Mouse (Mus musculus): ENCODE data around the gene Apopt1. TPM values are rescaled to one million over a fixed set of nuclear protein-coding genes. Genes with fewer than 3 reads are reported as not detected.

Gene Apopt1
- polyA plus RNA-seq, 1 experiment from 2014 or later, result 63.4 TPM

- Histone ChIP-seq H3K36me3 (ENCODE audit: control insufficient read depth, insufficient read depth, low read length) (no peaks in the 10 kb centered on the region), H3K9ac (ENCODE audit: low read depth, low read length) (no peak overlapping the region), H3K4me2 (replicated peaks; ENCODE audit: low read depth, low read length) (no peak overlapping the region), H3K27me3 (ENCODE audit: control insufficient read depth, insufficient read depth, low read length) (no peaks in the 10 kb centered on the region), H3K4me3 (ENCODE audit: low read length) (no peak overlapping the region), H3K27ac (ENCODE audit: low read depth, low read length) (no peak overlapping the region), H3K9me3 (ENCODE audit: control insufficient read depth, low read length) (no peaks in the 10 kb centered on the region), H3K4me1 (ENCODE audit: control insufficient read depth, insufficient read depth, low read length) (peaks cover 14% of the 10 kb centered on the region)
- 48% methylated on average over 2 of the region's 2 CpGs for WGBS
- no peak for ATAC-seq (ENCODE audit: low FRiP score, low TSS enrichment)
These were observed 42.2 kb downstream of the Apopt1 start for GRCm38 (mm10) chr12:111755231-111755630.

GRCm38 (mm10) chr12:111756082-111756697 lies 43.1 kb downstream of the Apopt1 start:
- no peaks in the 10 kb centered on the region for H3K9me3 ChIP-seq (ENCODE audit: control insufficient read depth, low read length)
- peaks cover 24% of the 10 kb centered on the region for H3K4me1 ChIP-seq (ENCODE audit: control insufficient read depth, insufficient read depth, low read length)
- no peaks in the 10 kb centered on the region for H3K36me3 ChIP-seq (ENCODE audit: control insufficient read depth, insufficient read depth, low read length)
- no peak overlapping the region for H3K27ac ChIP-seq (ENCODE audit: low read depth, low read length)
- H3K27me3 ChIP-seq (ENCODE audit: control insufficient read depth, insufficient read depth, low read length), result no peaks in the 10 kb centered on the region
- no peak overlapping the region for H3K4me2 ChIP-seq (replicated peaks; ENCODE audit: low read depth, low read length)
- no peak overlapping the region for H3K9ac ChIP-seq (ENCODE audit: low read depth, low read length)
- no peak for ATAC-seq (ENCODE audit: low FRiP score, low TSS enrichment)
- WGBS, result 35% methylated on average over 4 of the region's 4 CpGs
- H3K4me3 ChIP-seq (ENCODE audit: low read length), result no peak overlapping the region

GRCm38 (mm10) chr12:111756698-111757082 lies 43.6 kb downstream of the Apopt1 start:
- 32% methylated on average over 5 of the region's 5 CpGs for WGBS
- no peaks in the 10 kb centered on the region for H3K27me3 ChIP-seq (ENCODE audit: control insufficient read depth, insufficient read depth, low read length)
- H3K27ac ChIP-seq (ENCODE audit: low read depth, low read length), result no peak overlapping the region
- H3K36me3 ChIP-seq (ENCODE audit: control insufficient read depth, insufficient read depth, low read length), result no peaks in the 10 kb centered on the region
- no peak overlapping the region for H3K4me2 ChIP-seq (replicated peaks; ENCODE audit: low read depth, low read length)
- H3K9ac ChIP-seq (ENCODE audit: low read depth, low read length), result no peak overlapping the region
- no peak overlapping the region for H3K4me3 ChIP-seq (ENCODE audit: low read length)
- H3K4me1 ChIP-seq (ENCODE audit: control insufficient read depth, insufficient read depth, low read length), result peaks cover 24% of the 10 kb centered on the region
- ATAC-seq (ENCODE audit: low FRiP score, low TSS enrichment), result no peak
- no peaks in the 10 kb centered on the region for H3K9me3 ChIP-seq (ENCODE audit: control insufficient read depth, low read length)

- Histone ChIP-seq H3K27me3 (ENCODE audit: control insufficient read depth, insufficient read depth, low read length) (no peaks in the 10 kb centered on the region), H3K27ac (ENCODE audit: low read depth, low read length) (no peak overlapping the region), H3K36me3 (ENCODE audit: control insufficient read depth, insufficient read depth, low read length) (peaks cover 3% of the 10 kb centered on the region; the same call in 1 of the 2 replicates), H3K4me2 (replicated peaks; ENCODE audit: low read depth, low read length) (peak overlapping the region; percentile 97), H3K4me3 (ENCODE audit: low read length) (peak overlapping the region; percentile 70), H3K9me3 (ENCODE audit: control insufficient read depth, low read length) (no peaks in the 10 kb centered on the region), H3K9ac (ENCODE audit: low read depth, low read length) (peak overlapping the region; percentile 91), H3K4me1 (ENCODE audit: control insufficient read depth, insufficient read depth, low read length) (peaks cover 24% of the 10 kb centered on the region)
- 43% methylated on average over 10 of the region's 10 CpGs for WGBS
- ATAC-seq (ENCODE audit: low FRiP score, low TSS enrichment), result no peak
These were observed 44.7 kb downstream of the Apopt1 start for GRCm38 (mm10) chr12:111757561-111758325.

- peak; percentile 81 for ATAC-seq (ENCODE audit: low FRiP score, low TSS enrichment)
- H3K4me1 ChIP-seq (ENCODE audit: control insufficient read depth, insufficient read depth, low read length), result peaks cover 24% of the 10 kb centered on the region
- peak within 1 kb of the TSS; percentile 72 for H3K27ac ChIP-seq (ENCODE audit: low read depth, low read length)
- peak within 1 kb of the TSS; percentile 97 for H3K4me2 ChIP-seq (replicated peaks; ENCODE audit: low read depth, low read length)
- H3K36me3 ChIP-seq (ENCODE audit: control insufficient read depth, insufficient read depth, low read length), result peaks cover 3% of the 10 kb centered on the region; the same call in 1 of the 2 replicates
- peak within 1 kb of the TSS; percentile 91 for H3K9ac ChIP-seq (ENCODE audit: low read depth, low read length)
- peak within 1 kb of the TSS; percentile 70 for H3K4me3 ChIP-seq (ENCODE audit: low read length)
- WGBS, result under 1% methylated on average over 53 of the region's 85 CpGs
- no peaks in the 10 kb centered on the region for H3K9me3 ChIP-seq (ENCODE audit: control insufficient read depth, low read length)
- no peaks in the 10 kb centered on the region for H3K27me3 ChIP-seq (ENCODE audit: control insufficient read depth, insufficient read depth, low read length)
These were observed 45.5 kb downstream of the Apopt1 start, which contains the start of gene Klc1 for GRCm38 (mm10) chr12:111758381-111759175. TSS of gene Klc1 (plus strand) at chr12:111758849.

GRCm38 (mm10) chr12:111759176-111760061 lies 46.4 kb downstream of the Apopt1 start:
- H3K4me3 ChIP-seq (ENCODE audit: low read length), result peak overlapping the region; percentile 70
- 2% methylated on average over 34 of the region's 35 CpGs for WGBS
- no peaks in the 10 kb centered on the region for H3K9me3 ChIP-seq (ENCODE audit: control insufficient read depth, low read length)
- H3K27ac ChIP-seq (ENCODE audit: low read depth, low read length), result peak overlapping the region; percentile 72
- H3K36me3 ChIP-seq (ENCODE audit: control insufficient read depth, insufficient read depth, low read length), result peaks cover 3% of the 10 kb centered on the region; the same call in 1 of the 2 replicates
- peak overlapping the region; percentile 91 for H3K9ac ChIP-seq (ENCODE audit: low read depth, low read length)
- peak; percentile 35 for ATAC-seq (ENCODE audit: low FRiP score, low TSS enrichment)
- no peaks in the 10 kb centered on the region for H3K27me3 ChIP-seq (ENCODE audit: control insufficient read depth, insufficient read depth, low read length)
- H3K4me1 ChIP-seq (ENCODE audit: control insufficient read depth, insufficient read depth, low read length), result peaks cover 24% of the 10 kb centered on the region
- H3K4me2 ChIP-seq (replicated peaks; ENCODE audit: low read depth, low read length), result peak overlapping the region; percentile 97

- Histone ChIP-seq H3K27me3 (ENCODE audit: control insufficient read depth, insufficient read depth, low read length) (no peaks in the 10 kb centered on the region), H3K9ac (ENCODE audit: low read depth, low read length) (no peak overlapping the region), H3K4me1 (ENCODE audit: control insufficient read depth, insufficient read depth, low read length) (peaks cover 24% of the 10 kb centered on the region), H3K9me3 (ENCODE audit: control insufficient read depth, low read length) (no peaks in the 10 kb centered on the region), H3K4me2 (replicated peaks; ENCODE audit: low read depth, low read length) (peak overlapping the region; percentile 97), H3K4me3 (ENCODE audit: low read length) (peak overlapping the region; percentile 70; the same call in 1 of the 2 replicates), H3K36me3 (ENCODE audit: control insufficient read depth, insufficient read depth, low read length) (peaks cover 3% of the 10 kb centered on the region; the same call in 1 of the 2 replicates), H3K27ac (ENCODE audit: low read depth, low read length) (no peak overlapping the region)
- 68% methylated on average over 7 of the region's 7 CpGs for WGBS
- no peak for ATAC-seq (ENCODE audit: low FRiP score, low TSS enrichment)
These were observed 47.3 kb downstream of the Apopt1 start for GRCm38 (mm10) chr12:111760306-111760908.

All from kidney, embryonic 14.5 days (tissue).